Mouse (Mus musculus) left cerebral cortex, postnatal 4 days (tissue): ENCODE measurements at regions not wholly inside any gene's neighbourhood (a gene's known extent, or its start where the extent isn't known, plus 50 kb on each side); places are given as distances from the start of the nearest gene placed in this dataset.

ENCODE experiments used
- DNase-seq: peaks from one replicate; pipeline ENCODE4 v3.0.0-alpha.2; 2022
- intact Hi-C: fragments of 180-260 bp; cut with DNase I; formaldehyde crosslinking; loops from one replicate; pipeline ENCODE4 v1.15.1; 2025

DNA sequence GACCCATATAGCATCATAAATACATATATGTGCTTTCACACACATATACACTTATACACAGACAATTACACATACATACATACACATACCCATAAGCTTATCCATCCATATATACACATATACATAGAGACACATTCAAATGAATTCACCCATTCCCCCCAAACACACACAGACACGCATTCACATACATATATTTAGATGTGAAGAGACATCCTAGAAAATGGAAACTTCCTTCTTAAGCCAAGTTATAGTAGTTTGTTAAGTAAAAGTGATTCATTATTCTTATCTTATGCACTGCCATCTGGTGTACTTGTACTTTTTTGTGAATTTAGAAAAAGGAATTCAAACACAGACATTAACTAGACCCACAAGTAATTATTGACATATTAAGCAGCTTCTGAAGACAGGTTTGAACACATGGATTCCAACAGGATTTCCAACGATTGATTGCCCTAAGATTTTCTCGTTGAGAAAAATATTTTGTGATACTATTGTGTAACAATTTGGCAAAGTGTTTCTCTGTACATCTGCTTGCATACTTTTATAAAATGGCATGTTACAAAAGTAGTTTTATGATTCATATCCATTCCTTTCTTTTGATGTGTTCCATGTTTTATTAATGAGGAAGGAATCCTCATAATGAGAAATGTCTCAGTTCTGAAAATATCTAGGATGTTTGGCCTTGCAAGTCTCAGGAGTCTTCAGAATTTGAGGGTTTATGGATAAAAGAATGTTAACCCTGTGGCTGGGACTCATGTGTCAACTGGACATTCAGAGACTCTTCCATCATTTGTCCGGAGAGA, 1161.5 kb upstream of the Apob start:
- no peak for DNase-seq
- intact Hi-C loops = no loop called here

DNA sequence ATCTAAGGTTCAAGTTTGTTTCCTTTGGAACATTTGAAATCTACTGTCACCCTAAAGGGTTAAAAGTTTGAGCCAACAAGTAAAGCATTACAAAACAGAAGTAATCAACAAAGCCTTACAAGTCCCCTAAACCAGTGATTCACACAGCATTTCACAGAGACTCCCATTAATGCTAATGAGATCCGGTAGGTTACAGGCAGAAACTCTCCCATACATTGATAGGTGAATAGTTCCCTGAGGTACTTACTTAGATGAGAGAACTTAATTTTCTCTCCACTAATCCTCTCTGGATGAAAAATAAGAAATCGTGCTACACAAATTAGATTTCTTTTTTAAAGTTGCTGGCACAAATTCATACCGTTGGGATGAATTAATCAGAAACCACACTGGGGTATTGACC, 1144.5 kb upstream of the Apob start:
- no peak for DNase-seq
- intact Hi-C loops = no loop called here

DNA sequence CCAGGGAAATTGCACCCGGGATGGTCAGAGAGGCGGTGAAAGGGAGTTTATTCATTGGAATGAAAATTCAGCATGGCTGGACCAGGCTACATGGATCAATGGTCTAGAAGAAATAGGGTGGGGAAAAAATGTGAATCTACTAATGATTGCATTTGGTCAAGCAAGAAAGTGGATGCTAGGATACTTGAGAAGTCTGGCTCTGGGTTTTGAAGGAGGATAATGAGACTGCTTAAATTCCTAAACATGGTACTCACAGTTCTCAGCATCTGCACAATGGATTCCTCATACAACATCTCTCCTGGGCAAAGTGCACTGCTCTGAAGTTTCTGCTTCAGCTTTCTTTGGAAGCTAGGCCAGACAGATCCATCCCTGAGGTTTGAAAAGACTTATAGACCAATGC, 1139.9 kb upstream of the Apob start:
- no peak for DNase-seq
- intact Hi-C loops = no loop called here

DNA sequence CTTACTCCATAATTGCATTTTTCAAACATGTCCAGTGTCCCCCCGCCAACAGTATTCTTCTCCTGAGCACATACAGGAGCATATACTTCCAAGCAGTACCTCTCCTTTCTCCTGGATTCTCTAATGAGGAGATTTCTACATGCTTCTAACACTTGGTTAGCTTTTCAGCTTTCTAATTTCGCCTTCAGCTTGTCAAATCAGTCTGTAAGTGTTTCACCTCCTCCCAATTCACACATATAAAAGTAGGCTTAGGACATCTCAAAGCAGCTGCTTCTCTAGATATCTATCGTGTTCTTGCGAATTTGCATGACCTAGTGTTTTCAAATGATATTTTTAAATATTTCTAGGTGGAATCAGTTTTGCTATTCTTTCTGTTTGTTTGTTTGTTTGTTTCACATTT, 1129.0 kb upstream of the Apob start:
- no peak for DNase-seq
- intact Hi-C loops = no loop called here

DNA sequence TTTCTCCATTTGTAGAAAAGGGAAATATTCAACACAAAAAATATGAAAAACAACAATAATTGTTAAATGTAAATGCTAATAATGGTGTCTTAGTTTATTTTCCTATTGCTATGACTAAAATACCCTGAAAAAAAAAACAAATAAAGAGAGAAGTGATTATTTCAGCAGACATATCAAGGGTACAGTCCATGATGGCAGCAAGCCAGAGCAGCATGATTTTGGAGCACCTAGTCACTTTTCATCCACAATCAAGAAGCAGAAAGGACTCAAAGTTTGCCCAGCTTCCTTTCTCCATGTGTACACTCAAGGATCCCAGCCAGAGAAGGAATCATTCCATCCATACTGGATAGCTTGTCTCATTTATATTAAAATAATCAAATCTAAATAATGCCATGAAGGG, 1111.5 kb upstream of the Apob start:
- DNase-seq = peak; percentile 6
- intact Hi-C loops = no loop called here
